Mouse (Mus musculus) cerebellum, adult 2 months (tissue): ENCODE results near the gene Tubd1.

Experiments
- CTCF ChIP-seq: fragments of 200-500 bp; IDR thresholded peaks from 2 replicates; pipeline ENCODE4 v1.5.1; 2011; ENCODE audit warnings: low read depth, mild to moderate bottlenecking, control low read depth, low read length, moderate library complexity, borderline replicate concordance; ENCODE audit not compliant: insufficient read depth
- POLR2A ChIP-seq: fragments of 200-500 bp; IDR thresholded peaks from 2 replicates; pipeline ENCODE4 v1.6.1; 2011; ENCODE audit warnings: low read length, control low read depth, borderline replicate concordance; ENCODE audit not compliant: insufficient read depth

DNA sequence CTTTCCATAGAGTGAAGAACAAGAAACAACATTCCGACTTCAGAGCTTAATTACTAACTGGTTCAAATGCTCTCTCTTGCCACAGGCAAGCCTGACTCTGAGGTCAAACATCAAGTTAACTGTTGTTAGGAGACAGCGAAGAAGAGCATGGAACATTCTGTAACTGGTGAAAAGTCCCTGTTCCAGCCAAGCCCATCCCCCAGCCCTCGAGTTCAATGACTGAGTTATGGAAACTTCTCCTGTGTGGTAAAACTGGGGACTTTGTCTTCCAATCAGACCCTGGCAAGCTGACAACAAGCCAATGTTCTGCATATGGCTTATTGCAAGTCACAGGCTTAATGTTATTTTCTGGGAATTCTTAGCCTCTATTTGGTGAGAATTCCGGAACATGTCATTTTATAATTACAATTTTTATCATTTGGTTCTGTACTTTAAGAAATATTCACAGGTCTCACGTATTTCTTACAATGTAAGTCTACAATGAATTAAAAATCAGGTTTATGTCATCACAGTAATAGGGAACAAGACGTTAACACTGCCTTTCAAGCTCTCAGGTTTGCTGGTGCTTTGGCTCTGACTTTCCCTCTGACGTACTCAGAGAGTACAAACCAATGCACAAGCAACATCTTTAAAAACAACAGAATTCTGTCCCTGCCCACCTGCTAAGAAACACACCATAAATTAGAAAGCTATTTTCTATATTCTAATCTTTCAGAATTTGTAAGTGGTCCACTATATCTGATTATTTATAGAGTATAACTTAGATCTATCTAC, 51.6 kb downstream of the Tubd1 start:
- TF ChIP-seq CTCF (no peak), POLR2A (no peak)
